Mouse (Mus musculus): ENCODE measurements around the gene Hbb-y. TPM values are rescaled to one million over a fixed set of nuclear protein-coding genes. Genes with fewer than 3 reads are reported as not detected.
"Not testable (repeated sequence)": the region's sequence is repeated elsewhere in the genome, so short reads cannot be mapped to it uniquely, and the experiment has no call there.

Gene Hbb-y
- under 1 TPM in 1 of 4 experiments, not detected in 3; 0.57 TPM for total RNA-seq (2022)

DNA sequence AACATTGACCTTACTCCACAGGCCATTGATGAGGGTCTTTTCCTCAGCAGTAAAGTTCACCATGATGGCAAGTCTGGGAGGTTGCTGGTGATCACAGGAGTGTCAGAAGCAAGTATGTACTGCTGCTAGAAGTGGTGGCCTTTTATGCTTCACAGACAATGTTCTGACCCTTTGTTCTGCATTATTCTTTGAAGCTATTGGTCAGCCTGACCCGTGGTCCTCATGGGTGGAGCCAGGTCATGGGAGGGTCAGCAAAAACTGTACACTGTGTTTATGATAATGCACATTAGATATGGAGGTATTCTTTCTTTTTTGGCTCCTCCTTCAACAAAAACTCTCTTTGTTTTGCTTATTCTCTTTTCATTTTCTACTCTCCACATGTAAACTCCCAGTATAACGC, at the start of gene Hbb-y:
TSS of gene Hbb-y (minus strand) at position 127 of the 400 bp plus-strand sequence.
- DNase-seq (ENCODE audit: low spot score in 2 of 2), result no peak

DNA sequence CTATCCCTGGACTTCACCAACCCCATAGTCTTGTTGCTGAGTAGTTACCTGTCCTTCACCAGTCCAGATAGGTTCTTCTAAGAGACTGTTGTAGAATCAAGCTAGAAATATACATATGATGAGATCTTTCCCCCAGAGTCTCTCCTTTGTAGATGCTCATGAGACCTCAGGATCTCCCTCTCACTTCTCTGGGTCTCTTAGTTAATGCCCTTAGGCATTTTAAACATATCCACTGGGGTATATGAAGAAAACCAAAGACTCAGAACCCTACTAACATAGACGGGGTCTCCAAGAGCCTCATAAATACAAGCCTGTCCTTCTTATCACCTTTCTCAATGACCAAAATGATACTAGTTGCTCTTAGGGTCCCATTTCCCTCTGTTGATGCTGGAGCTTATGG, 41.4 kb upstream of the Hbb-y start, which contains the start of gene Olfr64:
TSS of gene Olfr64 (minus strand) at position 101 of the 400 bp plus-strand sequence.
- no peak for DNase-seq (ENCODE audit: low spot score in 2 of 2)

DNA sequence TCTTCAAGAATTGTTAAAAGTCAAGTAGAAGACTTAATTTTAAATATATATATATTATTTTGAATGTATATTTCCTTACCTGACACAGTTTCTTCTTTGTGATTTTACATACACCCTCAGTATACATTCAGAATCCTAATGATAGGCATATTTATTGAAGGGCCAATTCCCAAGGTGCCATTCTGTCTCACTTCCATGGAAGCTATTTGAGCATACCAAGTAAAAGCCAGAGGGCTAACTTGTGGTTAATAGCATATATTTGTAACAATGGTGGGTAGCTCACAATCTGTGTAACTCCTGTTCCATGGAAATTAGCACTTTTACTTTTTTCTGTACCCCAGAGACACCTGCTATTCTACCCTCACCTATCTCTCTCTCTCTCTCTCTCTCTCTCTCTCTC, 33.1 kb upstream of the Hbb-y start, which contains the start of gene Olfr66:
TSS of gene Olfr66 (minus strand) at position 101 of the 400 bp plus-strand sequence.
- no peak for DNase-seq (ENCODE audit: low spot score in 2 of 2)

DNA sequence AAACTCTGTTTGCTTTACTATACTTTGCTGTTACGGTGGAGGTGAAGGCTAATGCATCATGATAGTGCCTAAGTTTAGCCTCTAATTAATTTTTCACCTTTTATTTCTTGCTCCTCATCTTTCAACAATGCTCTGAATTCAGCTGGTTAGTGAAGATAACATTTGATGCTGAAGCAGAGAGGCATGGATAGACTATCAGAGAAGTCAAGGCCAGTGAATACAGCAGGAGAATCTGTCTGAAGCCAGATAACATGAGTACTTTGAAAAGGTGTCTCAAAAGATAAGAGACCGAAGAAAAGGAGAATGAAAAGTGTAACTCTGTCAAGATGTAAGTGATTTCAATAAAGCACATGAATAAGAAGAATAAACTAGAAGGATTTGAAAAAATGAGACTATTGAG, 24.1 kb upstream of the Hbb-y start:
- DNase-seq (ENCODE audit: low spot score in 2 of 2), result no peak

DNA sequence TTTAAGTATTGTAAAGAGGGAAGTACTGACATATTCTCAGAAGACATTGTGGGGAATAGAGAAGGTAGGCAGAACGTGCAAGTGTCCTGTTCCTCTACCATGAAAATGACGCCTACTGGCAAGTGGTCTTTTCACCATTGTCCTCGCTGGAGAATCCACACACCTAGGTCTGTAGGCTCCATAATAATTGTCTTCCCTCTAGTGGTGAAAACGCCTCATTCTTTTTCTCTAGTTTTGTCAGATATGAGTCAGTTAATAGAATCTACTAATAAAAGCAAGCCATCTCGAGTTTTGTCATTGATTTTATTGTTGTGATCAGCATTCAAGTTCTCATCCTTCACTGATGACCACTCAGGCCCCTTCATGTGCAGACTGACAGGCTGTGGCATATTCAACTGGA, 21.4 kb upstream of the Hbb-y start:
- DNase-seq (ENCODE audit: low spot score in 2 of 2), result no peak

DNA sequence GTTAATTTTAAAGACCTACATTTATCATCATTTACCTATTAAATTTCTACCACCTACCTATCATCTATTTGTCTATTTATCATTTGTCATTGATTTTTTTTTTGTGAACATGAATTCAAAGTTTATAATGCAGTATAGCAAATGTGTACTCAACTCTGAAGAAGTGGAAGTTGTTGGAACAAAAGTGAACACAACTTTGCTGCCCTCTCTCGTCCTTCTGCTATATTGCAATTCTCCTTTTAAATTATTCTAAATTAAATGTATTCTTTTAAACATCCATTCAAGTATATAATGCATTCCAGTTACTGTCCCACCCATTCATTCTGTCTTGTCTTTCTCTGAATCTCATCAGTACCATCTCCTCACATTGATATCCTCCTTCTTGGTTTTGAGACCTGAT, 20.0 kb upstream of the Hbb-y start:
- DNase-seq (ENCODE audit: low spot score in 2 of 2), result no peak

DNA sequence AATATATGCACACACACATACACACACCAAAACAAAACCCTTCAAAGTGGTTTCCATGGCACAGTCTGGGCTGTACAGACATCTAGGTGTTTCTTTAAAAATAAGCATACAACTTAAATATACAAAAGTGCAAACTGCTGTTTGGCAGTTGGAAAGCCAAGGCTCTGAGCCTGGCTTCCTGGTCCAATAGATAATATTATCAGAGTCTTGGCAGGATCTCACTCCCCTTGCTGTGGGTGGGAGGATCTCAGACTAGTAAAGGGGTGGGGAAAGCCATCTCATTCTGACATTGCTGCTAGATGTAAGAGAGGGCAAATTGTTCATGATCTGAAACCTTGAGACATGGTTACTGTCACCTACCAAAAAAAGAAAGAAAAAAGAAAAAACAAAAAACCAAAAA, 17.7 kb upstream of the Hbb-y start:
- DNase-seq (ENCODE audit: low spot score in 2 of 2), result no peak

DNA sequence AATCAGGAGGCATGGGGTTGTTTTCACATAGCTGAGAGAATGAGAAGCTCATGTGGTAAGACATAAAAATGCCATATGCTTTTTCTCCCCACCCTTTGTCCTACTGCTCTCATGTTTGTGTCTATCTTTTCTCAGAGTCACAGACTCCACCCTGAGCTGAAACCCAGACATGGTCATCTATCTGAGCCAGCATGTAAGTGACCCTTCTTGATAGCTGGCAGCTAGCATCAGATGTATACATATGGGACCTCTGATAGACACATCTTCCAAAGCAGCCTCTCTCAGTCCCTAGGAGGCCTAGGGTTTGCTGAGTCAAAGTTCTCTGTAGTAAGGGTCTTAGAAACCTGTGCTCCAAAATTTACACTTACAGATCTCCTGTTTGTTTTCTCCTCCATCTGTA, 12.7 kb upstream of the Hbb-y start:
- no peak for DNase-seq (ENCODE audit: low spot score in 2 of 2)

DNA sequence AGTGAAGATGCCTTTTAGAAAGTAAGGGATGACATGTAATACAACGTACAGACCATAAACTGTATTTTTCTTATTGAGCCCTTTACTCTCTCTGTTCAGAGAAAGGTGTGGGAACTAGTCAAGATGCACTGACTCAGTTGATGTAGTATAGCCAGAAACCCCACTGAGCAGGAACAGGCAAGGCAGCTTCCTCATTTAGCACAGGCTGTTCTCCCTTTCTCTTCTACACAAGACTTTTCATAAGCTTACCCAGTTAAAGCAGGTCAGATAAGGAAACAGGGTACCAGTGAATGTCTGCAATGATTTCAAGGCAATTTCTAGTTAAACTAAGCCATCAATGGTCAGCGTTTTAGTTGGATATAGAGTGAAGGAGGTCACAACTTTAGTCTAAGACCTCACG, 8.5 kb upstream of the Hbb-y start:
- no peak for DNase-seq (ENCODE audit: low spot score in 2 of 2)

DNA sequence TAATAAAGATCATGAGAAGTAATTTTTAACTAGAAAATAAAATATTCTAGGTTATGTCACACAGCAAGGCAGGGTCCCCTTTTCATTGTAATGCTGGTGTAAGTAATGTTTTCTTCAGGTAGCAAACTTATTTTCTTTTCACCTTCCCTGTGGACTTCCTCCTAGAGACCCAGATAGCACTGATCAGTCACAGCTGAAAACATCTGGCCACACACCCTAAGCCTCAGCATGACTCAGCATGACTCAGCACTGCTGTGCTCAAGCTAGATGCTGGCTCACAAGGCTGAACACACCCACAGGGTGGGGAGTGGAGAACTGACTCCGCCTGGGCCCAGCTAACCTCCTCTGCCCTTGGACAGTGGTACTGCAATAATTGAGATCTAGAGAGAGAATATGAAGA, 7.8 kb upstream of the Hbb-y start:
- no peak for DNase-seq (ENCODE audit: low spot score in 2 of 2)

DNA sequence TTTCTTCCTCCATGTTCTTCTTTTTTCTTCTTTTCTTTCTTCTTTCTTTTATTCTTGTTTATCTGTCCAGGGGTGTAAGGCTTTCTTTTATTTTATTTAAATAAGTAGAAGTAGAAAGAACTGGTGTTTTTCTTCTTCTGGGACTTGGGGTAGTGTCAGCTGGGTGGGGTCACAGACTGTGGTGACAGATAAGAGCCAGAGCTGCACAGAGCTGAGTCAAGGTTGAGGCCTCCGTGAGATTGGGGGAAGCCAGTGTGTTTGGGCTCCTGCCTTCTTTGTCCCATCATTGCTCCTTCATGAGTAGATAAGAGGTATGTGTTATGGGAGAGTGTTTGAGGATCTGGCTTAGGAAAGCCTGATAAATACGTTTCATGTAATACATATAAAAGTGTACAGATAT, 6.1 kb upstream of the Hbb-y start:
- DNase-seq (ENCODE audit: low spot score in 2 of 2), result no peak

DNA sequence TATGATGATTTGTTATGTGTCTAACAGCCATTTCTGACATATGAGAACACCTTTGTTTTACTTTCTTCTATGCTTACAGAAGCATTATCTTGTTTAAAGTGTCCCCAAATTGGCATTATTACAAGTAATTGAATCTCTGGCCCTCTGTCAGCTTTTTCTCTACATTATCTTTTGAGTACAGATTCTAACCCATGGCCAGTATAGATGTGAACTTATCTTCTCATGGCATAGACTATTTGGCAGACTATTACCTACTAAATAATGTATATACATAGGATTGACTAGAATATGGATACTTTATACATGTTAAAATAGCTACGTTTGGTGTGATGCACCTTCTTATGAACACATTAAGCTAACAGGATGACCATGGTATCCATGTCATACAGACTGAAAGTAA, 1.7 kb upstream of the Hbb-y start:
- no peak for DNase-seq (ENCODE audit: low spot score in 2 of 2)

DNA sequence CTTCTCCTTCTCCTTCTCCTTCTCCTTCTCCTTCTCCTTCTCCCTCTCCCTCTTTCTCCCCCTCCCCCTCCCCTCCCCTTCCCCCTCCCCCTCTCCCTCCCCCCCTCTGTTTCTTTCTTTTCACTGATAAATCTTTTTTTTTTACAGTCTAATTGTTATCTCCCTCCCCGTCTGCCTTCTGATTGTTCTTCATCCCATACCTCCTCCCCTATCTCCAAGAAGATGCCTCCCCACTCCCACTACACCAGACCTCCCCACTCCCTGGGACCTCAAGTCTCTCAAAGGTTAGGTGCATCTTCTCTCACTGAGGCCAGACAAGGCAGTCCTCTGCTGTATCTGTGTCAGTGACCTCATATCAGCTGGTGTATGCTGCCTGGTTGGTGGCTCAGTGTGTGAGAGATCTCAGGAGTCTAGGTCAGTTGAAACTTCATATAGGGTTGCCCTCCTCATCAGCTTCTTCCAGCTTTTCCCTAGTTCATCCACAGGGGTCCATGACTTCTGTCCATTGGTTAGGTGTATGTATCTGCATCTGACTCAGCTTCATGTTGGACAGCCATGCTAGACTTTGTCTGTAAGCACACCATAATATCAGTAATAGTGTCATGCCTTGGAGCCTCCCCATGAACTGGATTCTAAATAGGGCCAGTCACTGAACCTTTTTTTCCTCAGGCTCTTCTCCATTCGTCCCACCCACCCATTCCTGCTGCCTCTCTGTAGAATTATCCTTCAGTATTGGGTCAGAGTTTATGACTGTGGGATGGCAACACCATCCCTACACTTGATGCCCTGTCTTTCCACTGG, 8.3 kb downstream of the Hbb-y start:
- DNase-seq (ENCODE audit: low spot score in 2 of 2), result no peak

DNA sequence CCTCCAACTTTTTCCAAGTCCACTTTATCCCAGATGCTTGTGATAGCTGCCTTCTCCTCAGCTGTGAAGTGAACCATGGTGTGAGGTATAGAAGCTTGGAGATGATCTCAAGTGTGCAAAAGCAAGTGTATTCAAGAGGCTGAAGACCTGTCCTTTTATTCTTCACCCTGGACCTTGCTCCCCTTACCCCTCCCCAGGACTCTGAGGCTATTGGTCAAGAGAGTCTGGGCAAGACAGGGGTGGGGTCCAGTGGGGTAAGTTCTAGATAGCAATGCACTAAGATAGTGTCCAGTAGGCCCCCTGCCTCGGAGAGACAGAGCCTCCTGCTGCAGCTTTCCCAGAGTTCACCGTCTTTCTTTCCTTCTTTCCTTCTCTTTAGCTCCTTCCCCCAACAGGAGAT, 10.0 kb downstream of the Hbb-y start, which contains the start of gene Hbb-bh1:
TSS of gene Hbb-bh1 (minus strand) at position 131 of the 400 bp plus-strand sequence.
- no peak for DNase-seq (ENCODE audit: low spot score in 2 of 2)

DNA sequence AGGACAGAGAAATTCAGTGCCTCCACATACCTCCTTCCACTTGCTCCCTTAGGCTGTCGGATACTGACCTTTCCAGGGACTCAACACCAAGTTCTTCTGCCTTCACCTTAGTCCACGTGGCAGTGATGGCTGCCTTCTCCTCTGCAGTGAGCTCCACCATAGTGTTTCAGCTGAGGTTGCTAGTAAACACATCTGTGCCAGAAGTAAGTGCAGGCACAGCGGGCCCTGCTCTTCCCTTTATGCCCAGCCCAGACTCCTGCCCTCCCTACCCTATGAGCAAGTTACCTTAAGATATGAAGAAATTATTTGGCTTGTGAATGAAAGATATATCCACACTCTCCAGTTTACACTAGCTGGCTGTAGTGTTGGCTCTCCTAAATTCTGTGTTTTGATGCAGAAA, 12.7 kb downstream of the Hbb-y start, which contains the start of gene Hbb-bh2:
TSS of gene Hbb-bh2 (minus strand) at position 253 of the 400 bp plus-strand sequence.
- no peak for DNase-seq (ENCODE audit: low spot score in 2 of 2)

DNA sequence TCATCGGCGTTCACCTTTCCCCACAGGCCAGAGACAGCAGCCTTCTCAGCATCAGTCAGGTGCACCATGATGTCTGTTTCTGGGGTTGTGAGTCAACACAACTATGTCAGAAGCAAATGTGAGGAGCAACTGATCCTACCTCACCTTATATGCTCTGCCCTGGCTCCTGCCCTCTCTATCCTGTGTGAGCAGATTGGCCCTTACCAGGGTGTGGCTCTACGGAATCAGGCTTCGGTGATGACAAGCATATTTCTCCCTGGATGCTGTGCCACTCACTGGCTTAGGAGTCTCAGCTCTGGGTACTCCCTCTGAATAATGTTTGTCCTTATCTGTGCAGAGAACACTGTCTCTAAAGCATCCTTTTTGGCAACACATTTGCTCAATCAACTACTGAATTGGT, 25.2 kb downstream of the Hbb-y start, which contains the start of gene Hbb-bs:
TSS of gene Hbb-bs (minus strand) at position 289 of the 400 bp plus-strand sequence.
- no peak for DNase-seq (ENCODE audit: low spot score in 2 of 2)

DNA sequence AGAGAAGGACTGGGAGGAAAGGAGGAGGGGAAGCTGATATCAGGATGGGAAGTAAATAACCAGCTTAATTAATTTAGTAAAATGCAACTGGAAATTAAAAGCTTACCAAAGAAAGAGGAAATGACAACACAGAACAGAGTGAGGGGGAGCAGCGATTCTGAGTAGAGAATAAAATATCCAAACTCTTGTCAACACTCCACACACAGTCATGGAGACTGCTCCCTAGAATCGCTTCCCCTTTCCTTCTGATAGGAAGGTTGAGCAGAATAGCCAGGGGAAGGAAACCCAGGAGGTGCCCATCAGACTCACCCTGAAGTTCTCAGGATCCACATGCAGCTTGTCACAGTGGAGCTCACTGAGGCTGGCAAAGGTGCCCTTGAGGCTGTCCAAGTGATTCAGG, 25.9 kb downstream of the Hbb-y start:
- not testable (repeated sequence) for DNase-seq (ENCODE audit: low spot score in 2 of 2)

DNA sequence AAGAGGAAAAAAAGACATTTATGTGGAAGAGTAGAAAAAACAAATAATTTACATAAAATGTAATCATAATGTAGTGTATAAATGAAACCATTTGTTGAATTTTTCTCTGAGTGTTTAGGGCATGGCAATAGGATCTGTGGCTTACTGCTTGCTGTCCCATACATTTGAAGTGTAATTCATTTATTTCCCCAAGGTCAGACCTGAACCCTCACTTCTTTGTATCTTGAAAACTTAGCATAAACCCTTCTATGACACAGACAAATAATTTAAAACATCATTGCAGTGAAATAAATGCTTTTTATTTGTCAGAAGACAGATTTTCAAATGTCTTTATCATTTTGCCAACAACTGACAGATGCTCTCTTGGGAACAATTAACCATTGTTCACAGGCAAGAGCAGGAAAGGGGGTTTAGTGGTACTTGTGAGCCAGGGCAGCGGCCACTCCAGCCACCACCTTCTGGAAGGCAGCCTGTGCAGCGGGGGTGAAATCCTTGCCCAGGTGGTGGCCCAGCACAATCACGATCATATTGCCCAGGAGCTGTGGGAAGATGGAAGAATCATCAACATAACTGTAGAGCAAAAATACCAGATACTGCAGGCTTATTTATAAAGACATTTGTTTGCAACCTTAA, 26.6 kb downstream of the Hbb-y start:
- no peak for DNase-seq (ENCODE audit: low spot score in 2 of 2)

DNA sequence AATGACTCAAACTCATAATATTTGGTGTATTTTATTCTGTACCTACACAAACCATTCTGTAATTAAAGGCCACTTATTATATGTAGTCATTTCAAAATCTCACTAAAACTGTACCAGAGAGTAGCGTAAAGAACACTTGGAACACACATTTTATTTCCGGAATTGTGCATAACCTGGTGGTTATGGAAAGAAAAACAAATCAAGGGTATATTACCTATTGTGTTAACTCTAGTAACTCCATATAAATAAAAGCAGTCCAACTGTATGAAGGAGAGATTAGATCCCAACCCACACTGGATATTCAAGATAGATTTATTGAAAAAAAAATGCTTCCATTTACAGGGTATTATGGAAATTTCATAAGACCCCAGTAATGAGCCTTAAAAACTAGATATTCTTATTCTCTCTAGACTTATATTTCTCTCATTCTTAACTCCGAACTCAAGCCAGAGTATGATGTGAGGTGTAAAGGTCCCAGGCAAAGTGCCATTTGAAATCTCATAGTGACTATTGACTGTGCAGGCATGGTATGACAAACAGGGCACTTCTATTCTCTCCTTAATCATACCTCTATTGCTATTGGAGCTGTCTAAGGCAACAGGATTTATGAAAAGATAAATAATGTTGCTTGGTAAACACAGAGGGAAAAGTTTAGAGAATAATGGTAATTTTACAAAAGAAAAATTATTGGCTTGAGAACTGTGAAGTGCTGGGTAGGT, 27.3 kb downstream of the Hbb-y start:
- DNase-seq (ENCODE audit: low spot score in 2 of 2), result no peak

DNA sequence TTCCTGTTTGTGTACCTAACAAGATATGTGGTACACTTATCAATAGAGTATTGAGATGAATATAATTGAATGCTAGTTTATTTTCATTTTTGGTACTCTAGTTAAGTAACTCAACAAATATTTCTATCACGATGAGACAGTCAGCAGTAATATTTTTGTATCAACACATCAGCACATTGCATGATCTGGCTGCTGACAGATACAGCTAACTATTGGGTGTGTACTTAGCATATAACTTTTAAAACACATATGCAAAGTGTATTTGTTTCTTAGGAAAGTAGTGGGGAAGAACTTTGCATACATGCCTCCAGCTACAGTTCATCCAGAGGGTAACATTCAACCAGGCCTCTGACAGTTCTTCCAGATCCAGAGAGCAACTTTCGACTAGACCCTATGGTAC, 28.4 kb downstream of the Hbb-y start:
- DNase-seq (ENCODE audit: low spot score in 2 of 2), result no peak

DNA sequence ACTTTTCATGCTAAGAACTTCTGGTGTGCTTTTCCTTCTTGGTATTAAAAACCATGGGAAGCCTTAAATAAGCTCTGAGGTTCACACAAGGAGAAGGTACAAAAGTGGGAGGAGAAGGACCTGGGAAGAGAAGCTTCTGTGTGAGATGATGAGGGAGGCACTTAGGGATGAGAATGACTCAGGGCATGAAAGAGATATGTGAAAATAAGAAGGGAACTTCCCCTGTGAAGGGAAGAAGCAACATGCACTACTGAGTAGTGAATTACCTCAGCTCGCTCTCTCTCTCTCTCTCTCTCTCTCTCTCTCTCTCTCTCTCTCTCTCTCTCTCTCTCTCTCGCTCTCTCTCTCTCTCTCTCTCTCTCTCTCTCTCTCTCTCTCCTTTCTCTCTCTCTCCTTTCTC, 37.9 kb downstream of the Hbb-y start:
- not testable (repeated sequence) for DNase-seq (ENCODE audit: low spot score in 2 of 2)

DNA sequence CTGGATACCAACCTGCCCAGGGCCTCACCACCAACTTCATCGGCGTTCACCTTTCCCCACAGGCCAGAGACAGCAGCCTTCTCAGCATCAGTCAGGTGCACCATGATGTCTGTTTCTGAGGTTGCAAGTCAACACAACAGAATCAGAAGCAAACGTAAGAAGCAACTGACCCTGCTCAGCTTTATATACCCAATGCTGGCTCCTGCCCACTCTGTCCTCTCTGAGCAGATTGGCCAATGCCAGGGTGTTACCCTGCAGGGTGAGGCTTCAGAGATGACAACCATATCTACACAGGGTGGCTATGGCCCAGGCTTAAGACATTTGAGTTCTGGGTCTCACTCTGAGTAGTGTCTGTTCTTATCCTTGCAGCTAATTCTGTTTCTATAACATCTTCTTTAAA, 39.2 kb downstream of the Hbb-y start, which contains the start of gene Hbb-bt:
TSS of gene Hbb-bt (minus strand) at position 231 of the 400 bp plus-strand sequence.
- no peak for DNase-seq (ENCODE audit: low spot score in 2 of 2)
